Mouse (Mus musculus): ENCODE results near the gene Pla2g6. TPM values are rescaled to one million over a fixed set of nuclear protein-coding genes. Genes with fewer than 3 reads are reported as not detected.

Gene Pla2g6
- polyA plus RNA-seq, 1 experiment: 13.0 TPM

GRCm38 (mm10) chr15:79366402-79366801, 38.2 kb upstream of the Pla2g6 start:
- no peaks in the 10 kb centered on the region for H3K4me1 ChIP-seq (ENCODE audit: control insufficient read depth, insufficient read depth, low read length)
- no peak overlapping the region for H3K4me3 ChIP-seq (replicated peaks; ENCODE audit: control insufficient read depth, low read depth, low read length)
- TF ChIP-seq POLR2A (IDR thresholded peaks at IDR 0.05; ENCODE audit: borderline replicate concordance, control insufficient read depth, low read depth, low read length) (no peak), CTCF (IDR thresholded peaks at IDR 0.05; ENCODE audit: control insufficient read depth, insufficient read depth, low read length) (no peak)
- WGBS: 81% methylated on average over 5 of the region's 5 CpGs
- H3K27ac ChIP-seq (ENCODE audit: control insufficient read depth, insufficient read depth, low read depth, low read length, poor library complexity): no peak overlapping the region

GRCm38 (mm10) chr15:79365068-79365467, 36.9 kb upstream of the Pla2g6 start:
- H3K4me1 ChIP-seq (ENCODE audit: control insufficient read depth, insufficient read depth, low read length): no peaks in the 10 kb centered on the region
- WGBS: 90% methylated on average over 12 of the region's 12 CpGs
- H3K4me3 ChIP-seq (replicated peaks; ENCODE audit: control insufficient read depth, low read depth, low read length): no peak overlapping the region
- TF ChIP-seq POLR2A (IDR thresholded peaks at IDR 0.05; ENCODE audit: borderline replicate concordance, control insufficient read depth, low read depth, low read length) (no peak), CTCF (IDR thresholded peaks at IDR 0.05; ENCODE audit: control insufficient read depth, insufficient read depth, low read length) (no peak)
- H3K27ac ChIP-seq (ENCODE audit: control insufficient read depth, insufficient read depth, low read depth, low read length, poor library complexity): no peak overlapping the region

- no peak overlapping the region for H3K4me3 ChIP-seq (replicated peaks; ENCODE audit: control insufficient read depth, low read depth, low read length)
- 84% methylated on average over 6 of the region's 6 CpGs for WGBS
- TF ChIP-seq CTCF (IDR thresholded peaks at IDR 0.05; ENCODE audit: control insufficient read depth, insufficient read depth, low read length) (no peak), POLR2A (IDR thresholded peaks at IDR 0.05; ENCODE audit: borderline replicate concordance, control insufficient read depth, low read depth, low read length) (no peak)
- H3K4me1 ChIP-seq (ENCODE audit: control insufficient read depth, insufficient read depth, low read length): no peaks in the 10 kb centered on the region
- H3K27ac ChIP-seq (ENCODE audit: control insufficient read depth, insufficient read depth, low read depth, low read length, poor library complexity): no peak overlapping the region
These were observed 35.9 kb upstream of the Pla2g6 start for GRCm38 (mm10) chr15:79364120-79364519.

GRCm38 (mm10) chr15:79361023-79361422, 32.8 kb upstream of the Pla2g6 start:
- no peaks in the 10 kb centered on the region; the same call in 1 of the 2 replicates for H3K4me1 ChIP-seq (ENCODE audit: control insufficient read depth, insufficient read depth, low read length)
- H3K27ac ChIP-seq (ENCODE audit: control insufficient read depth, insufficient read depth, low read depth, low read length, poor library complexity): no peak overlapping the region
- no peak for TF ChIP-seq POLR2A (IDR thresholded peaks at IDR 0.05; ENCODE audit: borderline replicate concordance, control insufficient read depth, low read depth, low read length)
- H3K4me3 ChIP-seq (replicated peaks; ENCODE audit: control insufficient read depth, low read depth, low read length): no peak overlapping the region
- 8% methylated on average over 4 of the region's 4 CpGs for WGBS

- 27% methylated on average over 7 of the region's 7 CpGs for WGBS
- Histone ChIP-seq H3K4me3 (replicated peaks; ENCODE audit: control insufficient read depth, low read depth, low read length) (no peak overlapping the region), H3K27ac (ENCODE audit: control insufficient read depth, insufficient read depth, low read depth, low read length, poor library complexity) (no peak overlapping the region), H3K4me1 (ENCODE audit: control insufficient read depth, insufficient read depth, low read length) (no peaks in the 10 kb centered on the region; the same call in 1 of the 2 replicates)
- TF ChIP-seq CTCF (IDR thresholded peaks at IDR 0.05; ENCODE audit: control insufficient read depth, insufficient read depth, low read length) (no peak), POLR2A (IDR thresholded peaks at IDR 0.05; ENCODE audit: borderline replicate concordance, control insufficient read depth, low read depth, low read length) (no peak)
These were observed 32.2 kb upstream of the Pla2g6 start for GRCm38 (mm10) chr15:79360371-79360770.

- H3K4me1 ChIP-seq (ENCODE audit: control insufficient read depth, insufficient read depth, low read length): no peaks in the 10 kb centered on the region; the same call in 1 of the 2 replicates
- 10% methylated on average over 6 of the region's 6 CpGs for WGBS
- no peak overlapping the region for H3K27ac ChIP-seq (ENCODE audit: control insufficient read depth, insufficient read depth, low read depth, low read length, poor library complexity)
- no peak for TF ChIP-seq CTCF (IDR thresholded peaks at IDR 0.05; ENCODE audit: control insufficient read depth, insufficient read depth, low read length)
- no peak for TF ChIP-seq POLR2A (IDR thresholded peaks at IDR 0.05; ENCODE audit: borderline replicate concordance, control insufficient read depth, low read depth, low read length)
- no peak overlapping the region for H3K4me3 ChIP-seq (replicated peaks; ENCODE audit: control insufficient read depth, low read depth, low read length)
These were observed 31.8 kb upstream of the Pla2g6 start for GRCm38 (mm10) chr15:79359954-79360353.

GRCm38 (mm10) chr15:79357974-79358690, 29.9 kb upstream of the Pla2g6 start:
- H3K4me3 ChIP-seq (replicated peaks; ENCODE audit: control insufficient read depth, low read depth, low read length): no peak overlapping the region
- WGBS: 63% methylated on average over 12 of the region's 12 CpGs
- no peaks in the 10 kb centered on the region; the same call in 1 of the 2 replicates for H3K4me1 ChIP-seq (ENCODE audit: control insufficient read depth, insufficient read depth, low read length)
- TF ChIP-seq CTCF (IDR thresholded peaks at IDR 0.05; ENCODE audit: control insufficient read depth, insufficient read depth, low read length) (no peak), POLR2A (IDR thresholded peaks at IDR 0.05; ENCODE audit: borderline replicate concordance, control insufficient read depth, low read depth, low read length) (no peak)
- H3K27ac ChIP-seq (ENCODE audit: control insufficient read depth, insufficient read depth, low read depth, low read length, poor library complexity): no peak overlapping the region

- TF ChIP-seq CTCF (IDR thresholded peaks at IDR 0.05; ENCODE audit: control insufficient read depth, insufficient read depth, low read length) (no peak), POLR2A (IDR thresholded peaks at IDR 0.05; ENCODE audit: borderline replicate concordance, control insufficient read depth, low read depth, low read length) (peak; percentile 58; the same call in 1 of the 2 replicates)
- Histone ChIP-seq H3K27ac (ENCODE audit: control insufficient read depth, insufficient read depth, low read depth, low read length, poor library complexity) (peak overlapping the region; percentile 31; the same call in 1 of the 2 replicates), H3K4me3 (replicated peaks; ENCODE audit: control insufficient read depth, low read depth, low read length) (peak overlapping the region; percentile 46), H3K4me1 (ENCODE audit: control insufficient read depth, insufficient read depth, low read length) (no peaks in the 10 kb centered on the region; the same call in 1 of the 2 replicates)
- WGBS: under 1% methylated on average over 77 of the region's 77 CpGs
These were observed 29.1 kb upstream of the Pla2g6 start for GRCm38 (mm10) chr15:79357036-79357911.
